ENCODE assay signal across 28 mouse cellular contexts in the genomic region with DNA sequence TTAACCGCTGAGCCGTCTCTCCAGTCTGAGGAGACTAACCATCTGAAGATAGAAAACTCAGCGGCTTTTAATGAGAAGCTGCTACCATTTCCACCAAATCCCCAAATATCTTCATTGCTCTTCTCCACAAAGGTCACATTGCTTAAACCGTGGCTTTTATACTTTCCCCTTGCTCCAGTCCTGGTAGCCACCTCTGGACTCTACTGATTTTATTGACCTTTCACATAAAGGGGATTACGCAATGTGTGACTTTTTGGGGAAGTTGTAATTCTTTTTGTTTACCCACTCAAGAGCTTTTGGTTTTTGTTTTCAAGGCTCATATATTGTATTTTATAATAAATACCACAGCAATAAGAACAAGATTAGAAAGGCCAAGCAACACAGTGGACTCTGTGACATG. TPM values are rescaled to one million over a fixed set of nuclear protein-coding genes. Genes with fewer than 3 reads are reported as not detected.
DNase-seq lines count a peak whose midpoint lies in the region; ATAC-seq and TF ChIP-seq lines count a peak whose summit lies in the region.
"Had no signal": no experiment of that assay in that cellular context is flagged by ENCODE, and none has a peak within 500 bp of the region (broad histone marks: within the 10 kb centered on the region; RNA-seq: fewer than 3 reads in every experiment).

No protein-coding gene starts in this region.

- no peaks in the 10 kb centered on the region for H3K27me3 ChIP-seq in heart, embryonic 10.5 days (ENCODE audit: insufficient read depth, poor library complexity, severe bottlenecking)
- H3K27me3 ChIP-seq in heart, embryonic 12.5 days (replicated peaks), result no peaks in the 10 kb centered on the region
- no peaks in the 10 kb centered on the region for H3K27me3 ChIP-seq in liver, embryonic 13.5 days
- H3K27me3 ChIP-seq: embryonic facial prominence, embryonic 13.5 days; embryonic facial prominence, embryonic 15.5 days; forebrain, embryonic 12.5 days; Patski had no signal

- H3K36me3 ChIP-seq in heart, embryonic 10.5 days, result no peaks in the 10 kb centered on the region
- no peaks in the 10 kb centered on the region for H3K36me3 ChIP-seq in heart, embryonic 12.5 days
- H3K36me3 ChIP-seq in liver, embryonic 13.5 days, result no peaks in the 10 kb centered on the region
- H3K36me3 ChIP-seq: embryonic facial prominence, embryonic 13.5 days; embryonic facial prominence, embryonic 15.5 days; forebrain, embryonic 10.5 days; forebrain, embryonic 12.5 days; G1E had no signal

- no peak overlapping the region for H3K4me2 ChIP-seq in heart, embryonic 12.5 days
- no peak overlapping the region for H3K4me2 ChIP-seq in liver, embryonic 13.5 days
- H3K4me2 ChIP-seq: embryonic facial prominence, embryonic 13.5 days; embryonic facial prominence, embryonic 15.5 days; forebrain, embryonic 12.5 days had no signal

- H3K9me3 ChIP-seq in heart, embryonic 10.5 days, result no peaks in the 10 kb centered on the region
- 0 out of 2 replicates have a peak, but pooled peaks cover 4% of the 10 kb centered on the region for H3K9me3 ChIP-seq in heart, embryonic 12.5 days (replicated peaks)
- H3K9me3 ChIP-seq in liver, embryonic 13.5 days (replicated peaks), result no peaks in the 10 kb centered on the region
- H3K9me3 ChIP-seq: embryonic facial prominence, embryonic 13.5 days; embryonic facial prominence, embryonic 15.5 days; forebrain, embryonic 10.5 days; forebrain, embryonic 12.5 days had no signal

- TF ChIP-seq POLR2A in bone marrow macrophage, adult 2 months (IDR thresholded peaks at IDR 0.05; ENCODE audit: borderline replicate concordance, low read depth, low read length), result no peak

- 90% methylated on average over 5 of the region's 5 CpGs for WGBS in heart, embryonic 10.5 days
- WGBS in heart, embryonic 12.5 days, result 93% methylated on average over 5 of the region's 5 CpGs
- 84% methylated on average over 5 of the region's 5 CpGs for WGBS in liver, embryonic 13.5 days (ENCODE audit: insufficient replicate concordance)

- no peak overlapping the region for H3K9ac ChIP-seq in heart, embryonic 12.5 days
- no peak overlapping the region for H3K9ac ChIP-seq in liver, embryonic 13.5 days
- H3K9ac ChIP-seq: embryonic facial prominence, embryonic 13.5 days; embryonic facial prominence, embryonic 15.5 days; forebrain, embryonic 12.5 days had no signal

- no peak for TF ChIP-seq CTCF in bone marrow macrophage, adult 2 months (IDR thresholded peaks at IDR 0.05; ENCODE audit: low read depth, low read length)

- ATAC-seq in heart, embryonic 12.5 days (ENCODE audit: insufficient number of reproducible peaks, low FRiP score), result no peak
- no peak for ATAC-seq in liver, embryonic 13.5 days (ENCODE audit: low read depth)
- ATAC-seq: activated CD4-positive, CD25-positive, alpha-beta regulatory T cell, adult 4 months; CD4-positive, CD25-positive, alpha-beta regulatory T cell, adult 4 months; forebrain, embryonic 14.5 days; forebrain, embryonic 16.5 days; Patski had no signal

- peak; percentile 3 for DNase-seq in heart, embryonic 10.5 days (ENCODE audit: low spot score)
- no peak for DNase-seq in liver, embryonic 13.5 days
- DNase-seq in liver, result no peak
- DNase-seq: adrenal gland, adult 8-10 months; adrenal gland, postnatal 14 days; adrenal gland, postnatal 36 days; cerebellum, adult 11 months; cerebellum, adult 18-20 months; cerebellum, adult 8-10 months; cerebellum, adult 9-11 months; cerebellum, postnatal 14 days; cerebellum, postnatal 36 days; embryo, embryonic 11 days had no signal

- no peak overlapping the region for H3K27ac ChIP-seq in heart, embryonic 10.5 days
- H3K27ac ChIP-seq in heart, embryonic 12.5 days (ENCODE audit: poor library complexity, severe bottlenecking), result no peak overlapping the region
- H3K27ac ChIP-seq in liver, embryonic 13.5 days, result peak overlapping the region; percentile 53; the same call in 1 of the 2 replicates
- H3K27ac ChIP-seq in bone marrow macrophage, adult 2 months (ENCODE audit: insufficient read depth, low read depth, low read length), result peak overlapping the region; percentile 40; the same call in 1 of the 2 replicates
- H3K27ac ChIP-seq: embryonic facial prominence, embryonic 13.5 days; embryonic facial prominence, embryonic 15.5 days; forebrain, embryonic 10.5 days; forebrain, embryonic 12.5 days had no signal

- H3K4me3 ChIP-seq in heart, embryonic 10.5 days, result no peak overlapping the region
- no peak overlapping the region for H3K4me3 ChIP-seq in heart, embryonic 12.5 days
- H3K4me3 ChIP-seq in liver, embryonic 13.5 days (replicated peaks), result no peak overlapping the region
- H3K4me3 ChIP-seq in bone marrow macrophage, adult 2 months (ENCODE audit: insufficient read depth, low read length), result no peak overlapping the region
- H3K4me3 ChIP-seq: embryonic facial prominence, embryonic 13.5 days; embryonic facial prominence, embryonic 15.5 days; erythroblast, embryonic 14.5 days; forebrain, embryonic 10.5 days; forebrain, embryonic 12.5 days had no signal

- peaks cover 8% of the 10 kb centered on the region for H3K4me1 ChIP-seq in heart, embryonic 10.5 days
- 0 out of 2 replicates have a peak, but pooled peaks cover 7% of the 10 kb centered on the region for H3K4me1 ChIP-seq in heart, embryonic 12.5 days (replicated peaks)
- no peaks in the 10 kb centered on the region for H3K4me1 ChIP-seq in liver, embryonic 13.5 days (replicated peaks)
- H3K4me1 ChIP-seq in bone marrow macrophage, adult 2 months (ENCODE audit: control insufficient read depth, insufficient read depth, low read length), result peaks cover 11% of the 10 kb centered on the region
- H3K4me1 ChIP-seq: embryonic facial prominence, embryonic 13.5 days; embryonic facial prominence, embryonic 15.5 days; forebrain, embryonic 10.5 days; forebrain, embryonic 12.5 days had no signal

RNA-seq across cellular contexts. Expression of a gene that starts 4.8 kb away (rescaled TPM):
- 0.15 TPM in 1 of 2 replicates, not detected in the other for polyA plus RNA-seq in heart, embryonic 10.5 days (2016; fragmentation: Nextera tagmentation; extraction: Ambion mirVana)
- 0.09 TPM in 1 of 2 replicates, not detected in the other for polyA plus RNA-seq in heart, embryonic 12.5 days (2016; fragmentation: Nextera tagmentation; extraction: Ambion mirVana)
- 7.1 and 12.1 TPM in 2 replicates for polyA plus RNA-seq in liver, embryonic 13.5 days (2015; fragmentation: Nextera tagmentation; extraction: Ambion mirVana)
- not detected in 2 replicates for polyA plus RNA-seq in bone marrow macrophage, adult 2 months (2012; ENCODE audit: insufficient read depth, insufficient read length, missing spikeins)
- polyA plus RNA-seq: activated CD4-positive, CD25-positive, alpha-beta regulatory T cell, adult 4 months; CD4-positive, CD25-positive, alpha-beta regulatory T cell, adult 4 months; embryonic facial prominence, embryonic 15.5 days; erythroblast, embryonic 14.5 days; forebrain, embryonic 10.5 days; forebrain, embryonic 12.5 days; forebrain, embryonic 14.5 days; forebrain, embryonic 16.5 days; G1E had no signal

RNA-seq across cellular contexts. Expression of a gene that starts 33.5 kb away (rescaled TPM):
- polyA plus RNA-seq in heart, embryonic 10.5 days (2016; fragmentation: Nextera tagmentation; extraction: Ambion mirVana), result 0.40 TPM in 1 of 2 replicates, not detected in the other
- polyA plus RNA-seq in heart, embryonic 12.5 days (2016; fragmentation: Nextera tagmentation; extraction: Ambion mirVana), result 0.72 and 1.3 TPM in 2 replicates
- 17.7 and 18.7 TPM in 2 replicates for polyA plus RNA-seq in liver, embryonic 13.5 days (2015; fragmentation: Nextera tagmentation; extraction: Ambion mirVana)
- polyA plus RNA-seq in bone marrow macrophage, adult 2 months (2012; ENCODE audit: insufficient read depth, insufficient read length, missing spikeins), result 2.7 and 3.6 TPM in 2 replicates
- polyA plus RNA-seq: activated CD4-positive, CD25-positive, alpha-beta regulatory T cell, adult 4 months; erythroblast, embryonic 14.5 days; forebrain, embryonic 10.5 days; G1E had no signal

RNA-seq across cellular contexts. Expression of a gene that starts 34.2 kb away (rescaled TPM):
- 0.68 and 1.3 TPM in 2 replicates for polyA plus RNA-seq in heart, embryonic 10.5 days (2016; fragmentation: Nextera tagmentation; extraction: Ambion mirVana)
- 1.3 and 1.5 TPM in 2 replicates for polyA plus RNA-seq in heart, embryonic 12.5 days (2016; fragmentation: Nextera tagmentation; extraction: Ambion mirVana)
- polyA plus RNA-seq in liver, embryonic 13.5 days (2015; fragmentation: Nextera tagmentation; extraction: Ambion mirVana), result 0.29 and 0.49 TPM in 2 replicates
- polyA plus RNA-seq in bone marrow macrophage, adult 2 months (2012; ENCODE audit: insufficient read depth, insufficient read length, missing spikeins), result 0.15 TPM in 1 of 2 replicates, not detected in the other
- polyA plus RNA-seq: erythroblast, embryonic 14.5 days; forebrain, embryonic 12.5 days; G1E; Patski had no signal

RNA-seq across cellular contexts. Expression of a gene that starts 39.6 kb away (rescaled TPM):
- polyA plus RNA-seq in heart, embryonic 10.5 days (2016; fragmentation: Nextera tagmentation; extraction: Ambion mirVana), result 0.51 and 1.3 TPM in 2 replicates
- polyA plus RNA-seq in heart, embryonic 12.5 days (2016; fragmentation: Nextera tagmentation; extraction: Ambion mirVana), result not detected in 2 replicates
- not detected in 2 replicates for polyA plus RNA-seq in liver, embryonic 13.5 days (2015; fragmentation: Nextera tagmentation; extraction: Ambion mirVana)
- polyA plus RNA-seq in bone marrow macrophage, adult 2 months (2012; ENCODE audit: insufficient read depth, insufficient read length, missing spikeins), result not detected in 2 replicates
- polyA plus RNA-seq: brain, embryonic 14.5 days; embryonic facial prominence, embryonic 11.5 days; erythroblast, embryonic 14.5 days; forebrain, embryonic 12.5 days; forebrain, embryonic 14.5 days; forebrain, embryonic 16.5 days; G1E; Patski had no signal

Comparison
In these comparisons a context has a peak if more than half of its experiments do, and no peak if none do; other contexts are left out.
1. H3K27ac ChIP-seq: peak in liver, embryonic 13.5 days (single experiment) and bone marrow macrophage, adult 2 months (single experiment); none in heart, embryonic 10.5 days (single experiment) and heart, embryonic 12.5 days (single experiment).